Mouse (Mus musculus): Measurements from ENCODE around the gene Dennd5b. TPM values are rescaled to one million over a fixed set of nuclear protein-coding genes. Genes with fewer than 3 reads are reported as not detected.

The Dennd5b gene
- polyA plus RNA-seq, 1 experiment from 2014 or later: 9.6 TPM

GRCm38 (mm10) chr6:148946409-148946742 is 155.1 kb downstream of the Dennd5b start, which contains the start of gene Sinhcaf:
Gene Sinhcaf, minus strand, starts transcription at chr6:148946467.
- Histone ChIP-seq H3K36me3 (ENCODE audit: control insufficient read depth, insufficient read depth) (no peaks in the 10 kb centered on the region), H3K27me3 (replicated peaks; ENCODE audit: control insufficient read depth, insufficient read depth, low read length) (no peaks in the 10 kb centered on the region), H3K4me3 (ENCODE audit: low read depth, low read length) (peak within 1 kb of the TSS; percentile 75), H3K27ac (ENCODE audit: low read depth, low read length) (peak within 1 kb of the TSS; percentile 95), H3K9ac (ENCODE audit: low read depth, low read length) (peak within 1 kb of the TSS; percentile 87), H3K4me2 (replicated peaks; ENCODE audit: low read depth) (peak within 1 kb of the TSS; percentile 91), H3K4me1 (replicated peaks; ENCODE audit: control insufficient read depth, insufficient read depth, low read length) (0 out of 2 replicates have a peak, but pooled peaks cover 3% of the 10 kb centered on the region), H3K9me3 (ENCODE audit: control insufficient read depth) (no peaks in the 10 kb centered on the region)
- ATAC-seq: peak; percentile 80
- WGBS: 0% methylated on average over 47 of the region's 47 CpGs
- no peak for TF ChIP-seq CTCF (IDR thresholded peaks at IDR 0.05; ENCODE audit: low read depth)

- Histone ChIP-seq H3K27me3 (replicated peaks; ENCODE audit: control insufficient read depth, insufficient read depth, low read length) (no peaks in the 10 kb centered on the region), H3K4me3 (ENCODE audit: low read depth, low read length) (peak overlapping the region; percentile 75), H3K9ac (ENCODE audit: low read depth, low read length) (peak overlapping the region; percentile 87), H3K9me3 (ENCODE audit: control insufficient read depth) (no peaks in the 10 kb centered on the region), H3K27ac (ENCODE audit: low read depth, low read length) (peak overlapping the region; percentile 95), H3K4me2 (replicated peaks; ENCODE audit: low read depth) (peak overlapping the region; percentile 91), H3K36me3 (ENCODE audit: control insufficient read depth, insufficient read depth) (no peaks in the 10 kb centered on the region), H3K4me1 (replicated peaks; ENCODE audit: control insufficient read depth, insufficient read depth, low read length) (0 out of 2 replicates have a peak, but pooled peaks cover 3% of the 10 kb centered on the region)
- ATAC-seq: peak; percentile 7; the same call in 1 of the 2 replicates
- TF ChIP-seq CTCF (IDR thresholded peaks at IDR 0.05; ENCODE audit: low read depth): no peak
- WGBS: under 1% methylated on average over 71 of the region's 75 CpGs
Observed at GRCm38 (mm10) chr6:148945509-148946408, 155.7 kb downstream of the Dennd5b start.

GRCm38 (mm10) chr6:148944767-148945508 is 156.5 kb downstream of the Dennd5b start:
- TF ChIP-seq CTCF (IDR thresholded peaks at IDR 0.05; ENCODE audit: low read depth): no peak
- no peaks in the 10 kb centered on the region for H3K9me3 ChIP-seq (ENCODE audit: control insufficient read depth)
- H3K27ac ChIP-seq (ENCODE audit: low read depth, low read length): peak overlapping the region; percentile 95
- H3K9ac ChIP-seq (ENCODE audit: low read depth, low read length): peak overlapping the region; percentile 87
- ATAC-seq: peak; percentile 74
- WGBS: under 1% methylated on average over 86 of the region's 92 CpGs
- peak overlapping the region; percentile 75 for H3K4me3 ChIP-seq (ENCODE audit: low read depth, low read length)
- 0 out of 2 replicates have a peak, but pooled peaks cover 3% of the 10 kb centered on the region for H3K4me1 ChIP-seq (replicated peaks; ENCODE audit: control insufficient read depth, insufficient read depth, low read length)
- no peaks in the 10 kb centered on the region for H3K27me3 ChIP-seq (replicated peaks; ENCODE audit: control insufficient read depth, insufficient read depth, low read length)
- H3K4me2 ChIP-seq (replicated peaks; ENCODE audit: low read depth): peak overlapping the region; percentile 91
- no peaks in the 10 kb centered on the region for H3K36me3 ChIP-seq (ENCODE audit: control insufficient read depth, insufficient read depth)

GRCm38 (mm10) chr6:148944344-148944766 is 157.1 kb downstream of the Dennd5b start:
- Histone ChIP-seq H3K27ac (ENCODE audit: low read depth, low read length) (peak overlapping the region; percentile 95), H3K4me1 (replicated peaks; ENCODE audit: control insufficient read depth, insufficient read depth, low read length) (0 out of 2 replicates have a peak, but pooled peaks cover 3% of the 10 kb centered on the region), H3K9me3 (ENCODE audit: control insufficient read depth) (no peaks in the 10 kb centered on the region), H3K36me3 (ENCODE audit: control insufficient read depth, insufficient read depth) (no peaks in the 10 kb centered on the region), H3K27me3 (replicated peaks; ENCODE audit: control insufficient read depth, insufficient read depth, low read length) (no peaks in the 10 kb centered on the region), H3K4me2 (replicated peaks; ENCODE audit: low read depth) (peak overlapping the region; percentile 91), H3K4me3 (ENCODE audit: low read depth, low read length) (peak overlapping the region; percentile 75), H3K9ac (ENCODE audit: low read depth, low read length) (peak overlapping the region; percentile 87)
- TF ChIP-seq CTCF (IDR thresholded peaks at IDR 0.05; ENCODE audit: low read depth): no peak
- ATAC-seq: peak; percentile 56
- 1% methylated on average over 29 of the region's 30 CpGs for WGBS

- Histone ChIP-seq H3K9me3 (ENCODE audit: control insufficient read depth) (no peaks in the 10 kb centered on the region), H3K27ac (ENCODE audit: low read depth, low read length) (no peak overlapping the region), H3K4me3 (ENCODE audit: low read depth, low read length) (peak overlapping the region; percentile 75), H3K36me3 (ENCODE audit: control insufficient read depth, insufficient read depth) (no peaks in the 10 kb centered on the region), H3K4me1 (replicated peaks; ENCODE audit: control insufficient read depth, insufficient read depth, low read length) (0 out of 2 replicates have a peak, but pooled peaks cover 3% of the 10 kb centered on the region), H3K27me3 (replicated peaks; ENCODE audit: control insufficient read depth, insufficient read depth, low read length) (no peaks in the 10 kb centered on the region), H3K9ac (ENCODE audit: low read depth, low read length) (no peak overlapping the region), H3K4me2 (replicated peaks; ENCODE audit: low read depth) (peak overlapping the region; percentile 91)
- no peak for TF ChIP-seq CTCF (IDR thresholded peaks at IDR 0.05; ENCODE audit: low read depth)
- 17% methylated on average over 3 of the region's 3 CpGs for WGBS
- ATAC-seq: no peak
Observed at GRCm38 (mm10) chr6:148943695-148944094, 157.8 kb downstream of the Dennd5b start.

- H3K9ac ChIP-seq (ENCODE audit: low read depth, low read length): no peak overlapping the region
- peak; percentile 50 for TF ChIP-seq CTCF (IDR thresholded peaks at IDR 0.05; ENCODE audit: low read depth)
- H3K27me3 ChIP-seq (replicated peaks; ENCODE audit: control insufficient read depth, insufficient read depth, low read length): no peaks in the 10 kb centered on the region
- no peak for ATAC-seq
- no peak overlapping the region for H3K4me3 ChIP-seq (ENCODE audit: low read depth, low read length)
- WGBS: 58% methylated on average over 4 of the region's 4 CpGs
- 0 out of 2 replicates have a peak, but pooled peaks cover 6% of the 10 kb centered on the region for H3K4me1 ChIP-seq (replicated peaks; ENCODE audit: control insufficient read depth, insufficient read depth, low read length)
- H3K27ac ChIP-seq (ENCODE audit: low read depth, low read length): no peak overlapping the region
- no peak overlapping the region for H3K4me2 ChIP-seq (replicated peaks; ENCODE audit: low read depth)
- no peaks in the 10 kb centered on the region for H3K9me3 ChIP-seq (ENCODE audit: control insufficient read depth)
- H3K36me3 ChIP-seq (ENCODE audit: control insufficient read depth, insufficient read depth): no peaks in the 10 kb centered on the region
Observed at GRCm38 (mm10) chr6:148942406-148942805, 159.1 kb downstream of the Dennd5b start.
